Mouse (Mus musculus) MEL (cell line): Measurements from ENCODE around the gene Sobp. TPM values are rescaled to one million over a fixed set of nuclear protein-coding genes. Genes with fewer than 3 reads are reported as not detected.

ENCODE experiments used
- DNase-seq: peaks from one replicate; pipeline ENCODE4 v3.0.0; 2011; ENCODE audit warnings: low read depth, low spot score
- H3K27ac ChIP-seq: 2 replicates; pipeline ENCODE4 v1.5.1; 2012; ENCODE audit warnings: low read depth, mild to moderate bottlenecking, control low read depth, low read length, moderate library complexity; ENCODE audit not compliant: control insufficient read depth
- H3K27me3 ChIP-seq, 2 experiments: fragments of 150-350 bp in 1 of 2; sonication (generic) in 1 of 2; 2 replicates each; pipeline ENCODE4 v1.6.1; 2012; ENCODE audit warnings: low read length in 2 of 2, mild to moderate bottlenecking in 2 of 2, improper control_type of control experiment in 1 of 2, moderate library complexity in 1 of 2; ENCODE audit not compliant: insufficient read depth in 2 of 2, control insufficient read depth in 1 of 2
- H3K36me3 ChIP-seq, 2 experiments: 2 replicates each; pipeline ENCODE4 v1.6.1; 2012 to 2014; ENCODE audit warnings: low read length in 2 of 2, improper control_type of control experiment in 1 of 2, inconsistent platforms in 1 of 2, mild to moderate bottlenecking in 1 of 2; ENCODE audit not compliant: insufficient read depth in 2 of 2, control insufficient read depth in 1 of 2
- H3K4me1 ChIP-seq, 2 experiments: fragments of 150-350 bp in 1 of 2; sonication (generic) in 1 of 2; 2 replicates each; pipeline ENCODE4 v1.6.1; 2012; ENCODE audit warnings: low read length in 2 of 2, improper control_type of control experiment in 1 of 2, mild to moderate bottlenecking in 1 of 2; ENCODE audit not compliant: insufficient read depth in 2 of 2, control insufficient read depth in 1 of 2
- H3K4me3 ChIP-seq, 2 experiments: fragments of 150-350 bp in 1 of 2; sonication (generic) in 1 of 2; 2 replicates each; pipeline ENCODE4 v1.5.1; 2012; ENCODE audit warnings: low read depth in 2 of 2, low read length in 2 of 2, mild to moderate bottlenecking in 2 of 2, moderate library complexity in 2 of 2, control low read depth in 1 of 2, improper control_type of control experiment in 1 of 2; ENCODE audit not compliant: control insufficient read depth in 1 of 2, insufficient read depth in 1 of 2
- H3K79me2 ChIP-seq: 2 replicates; pipeline ENCODE4 v1.6.1; 2012; ENCODE audit warnings: mild to moderate bottlenecking, low read length, moderate library complexity; ENCODE audit not compliant: control insufficient read depth, poor library complexity, insufficient read depth
- H3K9ac ChIP-seq: 2 replicates; pipeline ENCODE4 v1.6.1; 2012; ENCODE audit warnings: low read depth, mild to moderate bottlenecking, control low read depth, low read length, moderate library complexity; ENCODE audit not compliant: control insufficient read depth, poor library complexity, severe bottlenecking
- H3K9me3 ChIP-seq: fragments of 150-350 bp; sonication (generic); replicated peaks from 2 replicates; pipeline ENCODE4 v1.6.1; 2012; ENCODE audit warnings: mild to moderate bottlenecking, low read length, improper control_type of control experiment, moderate library complexity; ENCODE audit not compliant: insufficient read depth
- BHLHE40 ChIP-seq: IDR thresholded peaks from 2 replicates; pipeline ENCODE4 v1.6.1; 2012; ENCODE audit warnings: low read depth, mild to moderate bottlenecking, inconsistent platforms, low read length, improper control_type of control experiment, borderline replicate concordance
- CHD1 ChIP-seq: IDR thresholded peaks from 2 replicates; pipeline ENCODE4 v1.6.1; 2012; ENCODE audit warnings: low read depth, mild to moderate bottlenecking, inconsistent platforms, low read length, improper control_type of control experiment
- CHD2 ChIP-seq: IDR thresholded peaks from 2 replicates; pipeline ENCODE4 v1.6.1; 2011; ENCODE audit warnings: low read length, improper control_type of control experiment
- CTCF ChIP-seq, 3 experiments: IDR thresholded peaks in 2 of 3; conservative IDR thresholded peaks in 1 of 3; 2 replicates each; pipeline ENCODE4 v1.5.1; 2011 to 2012; ENCODE audit warnings: low read length in 3 of 3, low read depth in 2 of 3, mild to moderate bottlenecking in 2 of 3, improper control_type of control experiment in 1 of 3, inconsistent platforms in 1 of 3, mixed read lengths in 1 of 3, moderate library complexity in 1 of 3; ENCODE audit not compliant: control insufficient read depth in 1 of 3, insufficient read depth in 1 of 3, poor library complexity in 1 of 3, severe bottlenecking in 1 of 3
- E2F4 ChIP-seq: IDR thresholded peaks from 2 replicates; pipeline ENCODE4 v1.6.1; 2011; ENCODE audit warnings: low read depth, low read length, improper control_type of control experiment, borderline replicate concordance
- ETS1 ChIP-seq: IDR thresholded peaks from 2 replicates; pipeline ENCODE4 v1.6.1; 2012; ENCODE audit warnings: low read depth, mild to moderate bottlenecking, inconsistent platforms, low read length, improper control_type of control experiment, moderate library complexity
- GATA1 ChIP-seq: IDR thresholded peaks from 2 replicates; pipeline ENCODE4 v1.6.1; 2011; ENCODE audit warnings: low read depth, low read length, improper control_type of control experiment
- KAT2A ChIP-seq: conservative IDR thresholded peaks from 2 replicates; pipeline ENCODE4 v1.6.1; 2012; ENCODE audit warnings: low read depth, low read length, improper control_type of control experiment, inconsistent platforms
- MAX ChIP-seq: IDR thresholded peaks from 2 replicates; pipeline ENCODE4 v1.6.1; 2011; ENCODE audit warnings: low read length, improper control_type of control experiment
- MXI1 ChIP-seq: IDR thresholded peaks from 2 replicates; pipeline ENCODE4 v1.6.1; 2011; ENCODE audit warnings: mild to moderate bottlenecking, low read depth, low read length, improper control_type of control experiment
- POLR2A ChIP-seq, 2 experiments: IDR thresholded peaks; 2 replicates each; pipeline ENCODE4 v1.6.1; 2011 to 2012; ENCODE audit warnings: low read length in 2 of 2, mild to moderate bottlenecking in 2 of 2, control low read depth in 1 of 2, improper control_type of control experiment in 1 of 2, low read depth in 1 of 2, moderate library complexity in 1 of 2; ENCODE audit not compliant: control insufficient read depth in 1 of 2, insufficient read depth in 1 of 2, poor library complexity in 1 of 2
- POLR2AphosphoS2 ChIP-seq: IDR thresholded peaks from 2 replicates; pipeline ENCODE4 v1.6.1; 2011; ENCODE audit warnings: low read length, improper control_type of control experiment
- POLR2AphosphoS5 ChIP-seq: IDR thresholded peaks from 2 replicates; pipeline ENCODE4 v1.6.1; 2012; ENCODE audit warnings: low read depth, borderline replicate concordance, mild to moderate bottlenecking, inconsistent platforms, low read length, moderate library complexity, mixed read lengths
- RCOR1 ChIP-seq: IDR thresholded peaks from 2 replicates; pipeline ENCODE4 v1.6.1; 2012; ENCODE audit warnings: low read depth, mild to moderate bottlenecking, inconsistent platforms, low read length, improper control_type of control experiment
- SMC3 ChIP-seq: IDR thresholded peaks from 2 replicates; pipeline ENCODE4 v1.6.1; 2011; ENCODE audit warnings: low read depth, low read length, improper control_type of control experiment
- TCF12 ChIP-seq: IDR thresholded peaks from 2 replicates; pipeline ENCODE4 v1.6.1; 2014; ENCODE audit warnings: low read depth, mild to moderate bottlenecking, inconsistent platforms, low read length, improper control_type of control experiment, moderate library complexity
- UBTF ChIP-seq: IDR thresholded peaks from 2 replicates; pipeline ENCODE4 v1.6.1; 2012; ENCODE audit warnings: low read depth, mild to moderate bottlenecking, inconsistent platforms, low read length, improper control_type of control experiment, moderate library complexity, borderline replicate concordance; ENCODE audit not compliant: insufficient read depth
- ZKSCAN1 ChIP-seq: IDR thresholded peaks from 2 replicates; pipeline ENCODE4 v1.6.1; 2012; ENCODE audit warnings: low read depth, mild to moderate bottlenecking, inconsistent platforms, low read length, improper control_type of control experiment, moderate library complexity
- ZMIZ1 ChIP-seq: IDR thresholded peaks from 2 replicates; pipeline ENCODE4 v1.6.1; 2012; ENCODE audit warnings: low read depth, mild to moderate bottlenecking, inconsistent platforms, low read length, improper control_type of control experiment, moderate library complexity
- ZNF384 ChIP-seq: IDR thresholded peaks from 2 replicates; pipeline ENCODE4 v1.6.1; 2012; ENCODE audit warnings: low read depth, mild to moderate bottlenecking, inconsistent platforms, low read length, improper control_type of control experiment
- polyA plus RNA-seq, 2 experiments: library from polyadenylated mRNA; stranded (reverse) in 1 of 2; unstranded in 1 of 2; fragments of >175 nt in 1 of 2; fragments of >200 nt in 1 of 2; gene quantifications; 2 replicates each; pipeline versions ENCODE4 v1.2.1 to v1.2.4; 2012; ENCODE audit warnings: low replicate concordance in 2 of 2, low read depth in 1 of 2; ENCODE audit not compliant: insufficient read length in 2 of 2, insufficient read depth in 1 of 2, missing spikeins in 1 of 2
- total RNA-seq: library from RNA; depleted of rRNA; stranded (reverse); fragments of 300-350 nt; gene quantifications from 2 replicates; pipeline ENCODE4 v1.2.3, GENCODE M21; 2012

The Sobp gene
- total and polyA plus RNA-seq, 3 experiments, result not detected

- no peak overlapping the region for H3K4me3 ChIP-seq
- no peaks in the 10 kb centered on the region for H3K9me3 ChIP-seq
- TF ChIP-seq SMC3, result no peak
- TF ChIP-seq MAX, result no peak
- no peak for TF ChIP-seq POLR2AphosphoS2
- TF ChIP-seq TCF12, result no peak
- TF ChIP-seq ETS1, result no peak
- no peak for TF ChIP-seq BHLHE40
- no peak for TF ChIP-seq CTCF (IDR thresholded peaks at IDR 0.05 in 2 of 3, conservative IDR thresholded peaks at IDR 0.05 in 1 of 3; ENCODE audit: control insufficient read depth in 1 of 3, insufficient read depth in 1 of 3, low read depth in 2 of 3, low read length in 3 of 3, poor library complexity in 1 of 3, severe bottlenecking in 1 of 3)
- TF ChIP-seq ZMIZ1, result no peak
- no peak for TF ChIP-seq CHD1
- no peak for TF ChIP-seq ZKSCAN1
- TF ChIP-seq POLR2A (IDR thresholded peaks at IDR 0.05; ENCODE audit: control insufficient read depth in 1 of 2, insufficient read depth in 1 of 2, low read depth in 1 of 2, low read length in 2 of 2, poor library complexity in 1 of 2), result no peak
- no peak for TF ChIP-seq RCOR1
- no peak for TF ChIP-seq GATA1
- TF ChIP-seq CHD2, result no peak
- no peak for TF ChIP-seq KAT2A
- TF ChIP-seq E2F4, result no peak
- TF ChIP-seq, all 39 proteins: peak for 0
- DNase-seq, result no peak
- peaks cover 0 to 6% of the 10 kb centered on the region in 2 experiments for H3K27me3 ChIP-seq
- no peak overlapping the region for H3K9ac ChIP-seq
- no peaks in the 10 kb centered on the region for H3K4me1 ChIP-seq
- no peak overlapping the region for H3K27ac ChIP-seq
- H3K79me2 ChIP-seq, result no peaks in the 10 kb centered on the region
- H3K36me3 ChIP-seq, result no peaks in the 10 kb centered on the region
These were observed 196.0 kb downstream of the Sobp start for GRCm38 (mm10) chr10:42978346-42978745.

DNA sequence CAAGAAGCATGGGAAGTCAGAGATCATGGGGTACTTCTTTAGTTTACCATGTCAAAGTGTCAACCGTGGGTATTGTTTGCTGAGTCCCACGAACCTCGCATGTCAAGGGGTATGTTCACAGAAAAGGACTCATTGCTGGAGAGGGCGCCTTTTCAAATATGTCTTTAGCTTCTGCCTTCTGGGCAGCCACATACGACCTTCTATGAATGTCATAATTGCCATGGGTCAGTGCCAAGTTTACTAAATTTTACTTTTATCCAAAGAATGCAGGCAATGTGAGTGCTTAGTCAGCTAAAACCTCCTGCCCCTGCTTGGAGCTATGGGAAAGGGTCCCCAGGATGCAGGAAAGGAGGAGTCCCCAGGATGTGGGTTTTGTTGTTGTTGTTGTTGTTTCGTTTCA is 197.8 kb downstream of the Sobp start:
- peaks cover 0 to 1% of the 10 kb centered on the region in 2 experiments for H3K27me3 ChIP-seq
- H3K27ac ChIP-seq, result no peak overlapping the region
- no peak overlapping the region for H3K4me3 ChIP-seq
- H3K9me3 ChIP-seq, result no peaks in the 10 kb centered on the region
- DNase-seq, result no peak
- no peak for TF ChIP-seq ETS1
- H3K4me1 ChIP-seq, result no peaks in the 10 kb centered on the region
- H3K9ac ChIP-seq, result no peak overlapping the region
- no peaks in the 10 kb centered on the region for H3K79me2 ChIP-seq
- H3K36me3 ChIP-seq, result no peaks in the 10 kb centered on the region

DNA sequence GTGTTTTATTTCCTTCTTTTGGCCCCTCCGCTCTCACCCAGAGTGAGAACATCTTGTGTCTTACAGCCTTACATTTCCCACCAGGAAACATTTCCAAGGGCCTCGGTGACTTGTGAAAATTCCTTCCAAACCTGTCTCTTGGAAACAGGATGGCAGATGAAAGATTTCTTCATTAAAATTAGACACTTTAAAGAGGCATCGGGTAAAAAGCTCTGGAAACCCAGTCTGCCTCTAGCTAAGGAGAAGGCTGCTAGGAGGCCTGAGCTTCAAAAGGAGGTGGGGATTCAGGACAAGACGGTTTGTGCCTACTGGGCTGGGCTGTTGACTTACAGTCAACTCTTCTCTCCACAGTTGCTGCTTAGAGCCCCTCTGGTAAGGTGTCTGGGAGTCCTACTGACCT is 200.8 kb downstream of the Sobp start:
- no peak overlapping the region for H3K4me3 ChIP-seq
- H3K4me1 ChIP-seq, result no peaks in the 10 kb centered on the region
- H3K9ac ChIP-seq, result no peak overlapping the region
- peaks cover 0 to 8% of the 10 kb centered on the region in 2 experiments; a peak in 3 of 4 replicates for H3K27me3 ChIP-seq
- H3K36me3 ChIP-seq, result no peaks in the 10 kb centered on the region
- TF ChIP-seq POLR2AphosphoS5, result no peak
- TF ChIP-seq ZKSCAN1, result no peak
- TF ChIP-seq MXI1, result no peak
- no peak for TF ChIP-seq UBTF
- no peak for TF ChIP-seq ZNF384
- no peaks in the 10 kb centered on the region for H3K79me2 ChIP-seq
- no peaks in the 10 kb centered on the region for H3K9me3 ChIP-seq
- DNase-seq, result no peak
- no peak overlapping the region for H3K27ac ChIP-seq
